Mouse (Mus musculus): ENCODE results near the gene Hoxb9. TPM values are rescaled to one million over a fixed set of nuclear protein-coding genes. Genes with fewer than 3 reads are reported as not detected.

The Hoxb9 gene
- not detected in 2 replicates for polyA plus RNA-seq (2014; fragmentation: Nextera tagmentation; extraction: Ambion mirVana)

GRCm38 (mm10) chr11:96270996-96271540 is at the start of gene Hoxb9:
Hoxb9 (plus strand) TSS chr11:96271457.
- H3K4me1 ChIP-seq (ENCODE audit: control insufficient read depth, insufficient read depth, low read length), result peaks cover 4% of the 10 kb centered on the region; the same call in 1 of the 2 replicates
- H3K4me3 ChIP-seq (ENCODE audit: low read depth, low read length), result no peak within 1 kb of the TSS
- WGBS, result under 1% methylated on average over 37 of the region's 40 CpGs
- H3K27me3 ChIP-seq (ENCODE audit: control insufficient read depth, insufficient read depth, low read length), result peaks cover 98% of the 10 kb centered on the region
- no peak within 1 kb of the TSS for H3K9ac ChIP-seq (ENCODE audit: low read length)
- no peak for DNase-seq (ENCODE audit: low spot score, missing footprints)
- H3K9me3 ChIP-seq (ENCODE audit: control insufficient read depth, low read length), result no peaks in the 10 kb centered on the region
- no peak within 1 kb of the TSS for H3K27ac ChIP-seq (ENCODE audit: low read depth, low read length)
- no peaks in the 10 kb centered on the region for H3K36me3 ChIP-seq (ENCODE audit: control insufficient read depth, insufficient read depth, low read length)
- no peak within 1 kb of the TSS for H3K4me2 ChIP-seq
- ATAC-seq (ENCODE audit: low FRiP score), result no peak

DNA sequence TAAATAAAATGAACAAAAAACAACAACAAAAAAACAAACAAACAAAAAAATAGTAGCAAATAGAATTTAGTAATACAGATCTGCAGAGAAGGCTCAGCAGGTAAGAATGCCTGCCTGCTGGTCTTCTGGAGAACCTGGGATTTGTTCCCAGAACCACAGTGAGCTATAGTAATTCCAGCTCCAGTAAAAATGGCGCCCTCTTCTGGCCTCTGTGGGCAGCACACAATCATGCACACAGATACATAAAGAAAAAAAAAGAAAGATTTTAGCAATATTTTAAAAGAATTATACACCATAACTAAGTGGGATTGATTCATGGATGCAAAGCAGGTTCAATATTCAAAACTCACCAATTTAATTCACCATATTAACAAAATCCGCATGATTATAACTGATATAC is 47.4 kb upstream of the Hoxb9 start:
- no peaks in the 10 kb centered on the region for H3K36me3 ChIP-seq (ENCODE audit: control insufficient read depth, insufficient read depth, low read length)
- no peaks in the 10 kb centered on the region for H3K4me1 ChIP-seq (ENCODE audit: control insufficient read depth, insufficient read depth, low read length)
- no peak overlapping the region for H3K4me3 ChIP-seq (ENCODE audit: low read depth, low read length)
- DNase-seq (ENCODE audit: low spot score, missing footprints), result peak; percentile 81
- no peak overlapping the region for H3K9ac ChIP-seq (ENCODE audit: low read length)
- no peaks in the 10 kb centered on the region for H3K9me3 ChIP-seq (ENCODE audit: control insufficient read depth, low read length)
- WGBS, result 43% methylated on average over 2 of the region's 2 CpGs
- no peaks in the 10 kb centered on the region; the same call in 1 of the 2 replicates for H3K27me3 ChIP-seq (ENCODE audit: control insufficient read depth, insufficient read depth, low read length)
- no peak overlapping the region for H3K27ac ChIP-seq (ENCODE audit: low read depth, low read length)
- ATAC-seq (ENCODE audit: low FRiP score), result no peak
- H3K4me2 ChIP-seq, result no peak overlapping the region

DNA sequence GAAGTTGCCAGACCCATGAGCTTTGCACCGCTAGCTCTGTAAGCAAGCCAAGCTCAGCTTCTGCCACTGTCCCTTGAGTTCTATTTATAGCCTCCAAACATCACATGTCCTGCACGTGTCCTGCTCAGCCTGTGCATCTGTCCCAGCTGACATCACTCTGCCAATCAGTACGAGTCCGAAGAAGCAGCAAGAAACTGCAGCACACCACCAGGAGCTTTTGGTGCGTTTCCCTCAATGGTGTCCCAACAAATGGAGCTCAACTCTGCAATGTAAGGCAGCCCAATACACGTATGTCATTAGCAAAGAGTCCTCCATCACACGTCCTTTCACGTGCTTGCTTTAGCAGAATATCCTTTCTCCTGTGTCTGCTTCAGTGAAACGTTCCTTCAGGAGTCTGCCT is 43.6 kb upstream of the Hoxb9 start:
- Histone ChIP-seq H3K9ac (ENCODE audit: low read length) (no peak overlapping the region), H3K9me3 (ENCODE audit: control insufficient read depth, low read length) (no peaks in the 10 kb centered on the region), H3K36me3 (ENCODE audit: control insufficient read depth, insufficient read depth, low read length) (no peaks in the 10 kb centered on the region), H3K27ac (ENCODE audit: low read depth, low read length) (no peak overlapping the region), H3K4me1 (ENCODE audit: control insufficient read depth, insufficient read depth, low read length) (no peaks in the 10 kb centered on the region), H3K4me3 (ENCODE audit: low read depth, low read length) (no peak overlapping the region), H3K27me3 (ENCODE audit: control insufficient read depth, insufficient read depth, low read length) (no peaks in the 10 kb centered on the region), H3K4me2 (no peak overlapping the region)
- 83% methylated on average over 9 of the region's 9 CpGs for WGBS
- DNase-seq (ENCODE audit: low spot score, missing footprints) (no peak), ATAC-seq (ENCODE audit: low FRiP score) (no peak)

GRCm38 (mm10) chr11:96234906-96235305 is 36.4 kb upstream of the Hoxb9 start:
- Histone ChIP-seq H3K4me2 (no peak overlapping the region), H3K4me1 (ENCODE audit: control insufficient read depth, insufficient read depth, low read length) (no peaks in the 10 kb centered on the region), H3K4me3 (ENCODE audit: low read depth, low read length) (no peak overlapping the region), H3K36me3 (ENCODE audit: control insufficient read depth, insufficient read depth, low read length) (no peaks in the 10 kb centered on the region), H3K27me3 (ENCODE audit: control insufficient read depth, insufficient read depth, low read length) (no peaks in the 10 kb centered on the region; the same call in 1 of the 2 replicates), H3K27ac (ENCODE audit: low read depth, low read length) (no peak overlapping the region), H3K9me3 (ENCODE audit: control insufficient read depth, low read length) (no peaks in the 10 kb centered on the region), H3K9ac (ENCODE audit: low read length) (no peak overlapping the region)
- 3% methylated on average over 12 of the region's 12 CpGs for WGBS
- no peak for ATAC-seq (ENCODE audit: low FRiP score)
- peak; percentile 92 for DNase-seq (ENCODE audit: low spot score, missing footprints)

- Histone ChIP-seq H3K36me3 (ENCODE audit: control insufficient read depth, insufficient read depth, low read length) (no peaks in the 10 kb centered on the region), H3K4me1 (ENCODE audit: control insufficient read depth, insufficient read depth, low read length) (no peaks in the 10 kb centered on the region), H3K4me3 (ENCODE audit: low read depth, low read length) (no peak overlapping the region), H3K9me3 (ENCODE audit: control insufficient read depth, low read length) (no peaks in the 10 kb centered on the region), H3K9ac (ENCODE audit: low read length) (no peak overlapping the region), H3K27me3 (ENCODE audit: control insufficient read depth, insufficient read depth, low read length) (no peaks in the 10 kb centered on the region; the same call in 1 of the 2 replicates), H3K27ac (ENCODE audit: low read depth, low read length) (no peak overlapping the region), H3K4me2 (no peak overlapping the region)
- ATAC-seq (ENCODE audit: low FRiP score) (no peak), DNase-seq (ENCODE audit: low spot score, missing footprints) (peak; percentile 92)
- WGBS, result 2% methylated on average over 7 of the region's 7 CpGs
These were observed 31.0 kb upstream of the Hoxb9 start for GRCm38 (mm10) chr11:96240211-96240610.

- peak; percentile 90 for DNase-seq (ENCODE audit: low spot score, missing footprints)
- peaks cover 77% of the 10 kb centered on the region for H3K27me3 ChIP-seq (ENCODE audit: control insufficient read depth, insufficient read depth, low read length)
- no peak overlapping the region for H3K9ac ChIP-seq (ENCODE audit: low read length)
- H3K27ac ChIP-seq (ENCODE audit: low read depth, low read length), result no peak overlapping the region
- H3K9me3 ChIP-seq (ENCODE audit: control insufficient read depth, low read length), result no peaks in the 10 kb centered on the region; the same call in 1 of the 2 replicates
- no peak overlapping the region for H3K4me2 ChIP-seq
- no peak for ATAC-seq (ENCODE audit: low FRiP score)
- no peaks in the 10 kb centered on the region for H3K4me1 ChIP-seq (ENCODE audit: control insufficient read depth, insufficient read depth, low read length)
- under 1% methylated on average over 14 of the region's 14 CpGs for WGBS
- H3K4me3 ChIP-seq (ENCODE audit: low read depth, low read length), result no peak overlapping the region
- H3K36me3 ChIP-seq (ENCODE audit: control insufficient read depth, insufficient read depth, low read length), result no peaks in the 10 kb centered on the region
These were observed 20.4 kb upstream of the Hoxb9 start for GRCm38 (mm10) chr11:96250901-96251300.

DNA sequence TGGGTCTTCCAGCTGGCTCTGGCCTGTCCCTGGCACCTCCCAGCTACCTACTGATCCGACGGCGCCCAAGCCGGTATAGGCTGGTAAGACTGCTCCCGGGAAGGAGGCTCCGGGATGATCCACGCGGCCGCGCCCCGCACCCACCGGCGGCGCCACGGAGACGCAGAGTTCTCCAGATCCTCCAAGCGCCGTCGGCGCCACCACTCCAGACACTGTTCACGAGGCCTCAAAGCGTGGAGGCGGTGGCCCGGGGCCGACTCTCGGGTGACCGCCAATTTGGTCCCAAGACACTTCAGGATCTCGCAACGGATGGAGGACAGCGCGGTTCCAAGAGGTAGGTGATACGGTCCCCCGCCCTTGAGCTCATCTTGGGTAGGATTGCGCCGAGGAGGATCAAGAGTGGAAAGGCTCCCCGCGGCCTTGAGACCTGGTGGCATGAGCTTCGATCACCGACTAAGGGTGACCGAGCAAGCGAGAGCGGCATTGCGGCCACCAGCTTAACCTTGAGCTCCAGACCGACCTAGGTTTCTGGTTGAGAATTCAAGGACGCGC is 19.7 kb upstream of the Hoxb9 start:
- ATAC-seq (ENCODE audit: low FRiP score) (no peak), DNase-seq (ENCODE audit: low spot score, missing footprints) (peak; percentile 90)
- H3K36me3 ChIP-seq (ENCODE audit: control insufficient read depth, insufficient read depth, low read length), result no peaks in the 10 kb centered on the region
- no peak overlapping the region for H3K4me2 ChIP-seq
- 2% methylated on average over 46 of the region's 46 CpGs for WGBS
- H3K27me3 ChIP-seq (ENCODE audit: control insufficient read depth, insufficient read depth, low read length), result peaks cover 84% of the 10 kb centered on the region
- no peaks in the 10 kb centered on the region for H3K4me1 ChIP-seq (ENCODE audit: control insufficient read depth, insufficient read depth, low read length)
- H3K4me3 ChIP-seq (ENCODE audit: low read depth, low read length), result no peak overlapping the region
- no peak overlapping the region for H3K27ac ChIP-seq (ENCODE audit: low read depth, low read length)
- H3K9me3 ChIP-seq (ENCODE audit: control insufficient read depth, low read length), result no peaks in the 10 kb centered on the region; the same call in 1 of the 2 replicates
- H3K9ac ChIP-seq (ENCODE audit: low read length), result no peak overlapping the region

GRCm38 (mm10) chr11:96252541-96253120 is 18.6 kb upstream of the Hoxb9 start:
- peaks cover 89% of the 10 kb centered on the region for H3K27me3 ChIP-seq (ENCODE audit: control insufficient read depth, insufficient read depth, low read length)
- H3K27ac ChIP-seq (ENCODE audit: low read depth, low read length), result no peak overlapping the region
- no peak overlapping the region for H3K4me2 ChIP-seq
- DNase-seq (ENCODE audit: low spot score, missing footprints) (peak; percentile 91), ATAC-seq (ENCODE audit: low FRiP score) (no peak)
- H3K4me3 ChIP-seq (ENCODE audit: low read depth, low read length), result no peak overlapping the region
- no peaks in the 10 kb centered on the region for H3K36me3 ChIP-seq (ENCODE audit: control insufficient read depth, insufficient read depth, low read length)
- no peaks in the 10 kb centered on the region for H3K4me1 ChIP-seq (ENCODE audit: control insufficient read depth, insufficient read depth, low read length)
- no peaks in the 10 kb centered on the region; the same call in 1 of the 2 replicates for H3K9me3 ChIP-seq (ENCODE audit: control insufficient read depth, low read length)
- no peak overlapping the region for H3K9ac ChIP-seq (ENCODE audit: low read length)
- WGBS, result 4% methylated on average over 12 of the region's 12 CpGs

DNA sequence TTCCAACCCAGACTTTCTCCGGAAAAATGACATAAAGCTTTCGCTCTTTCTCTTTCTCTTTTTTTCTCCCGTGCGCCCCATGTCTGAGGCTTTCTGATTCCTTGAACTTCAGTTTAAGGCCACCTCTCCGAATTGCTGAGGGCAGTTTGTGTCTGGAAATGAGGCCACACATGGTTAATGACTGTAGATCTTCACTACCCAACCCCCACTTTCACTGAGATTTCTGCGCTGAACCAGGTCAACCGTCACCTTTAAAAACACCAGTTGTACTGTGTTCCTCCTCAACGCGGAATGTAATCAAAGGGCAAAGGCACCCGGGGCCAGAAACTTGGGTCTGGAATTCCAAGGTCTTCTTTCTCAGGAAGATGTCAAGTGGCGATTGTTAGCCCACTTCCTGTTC is 17.0 kb upstream of the Hoxb9 start:
- Histone ChIP-seq H3K4me3 (ENCODE audit: low read depth, low read length) (no peak overlapping the region), H3K36me3 (ENCODE audit: control insufficient read depth, insufficient read depth, low read length) (no peaks in the 10 kb centered on the region), H3K4me2 (no peak overlapping the region), H3K4me1 (ENCODE audit: control insufficient read depth, insufficient read depth, low read length) (no peaks in the 10 kb centered on the region), H3K9ac (ENCODE audit: low read length) (no peak overlapping the region), H3K27ac (ENCODE audit: low read depth, low read length) (no peak overlapping the region), H3K27me3 (ENCODE audit: control insufficient read depth, insufficient read depth, low read length) (peaks cover 99% of the 10 kb centered on the region), H3K9me3 (ENCODE audit: control insufficient read depth, low read length) (no peaks in the 10 kb centered on the region; the same call in 1 of the 2 replicates)
- DNase-seq (ENCODE audit: low spot score, missing footprints) (peak; percentile 93), ATAC-seq (ENCODE audit: low FRiP score) (no peak)
- 2% methylated on average over 11 of the region's 11 CpGs for WGBS
